Mouse (Mus musculus): ENCODE measurements around the gene Abhd17c. TPM values are rescaled to one million over a fixed set of nuclear protein-coding genes. Genes with fewer than 3 reads are reported as not detected.

Abhd17c gene
- total RNA-seq, 2 experiments from 2014 or later: 42.0 to 43.7 TPM

DNA sequence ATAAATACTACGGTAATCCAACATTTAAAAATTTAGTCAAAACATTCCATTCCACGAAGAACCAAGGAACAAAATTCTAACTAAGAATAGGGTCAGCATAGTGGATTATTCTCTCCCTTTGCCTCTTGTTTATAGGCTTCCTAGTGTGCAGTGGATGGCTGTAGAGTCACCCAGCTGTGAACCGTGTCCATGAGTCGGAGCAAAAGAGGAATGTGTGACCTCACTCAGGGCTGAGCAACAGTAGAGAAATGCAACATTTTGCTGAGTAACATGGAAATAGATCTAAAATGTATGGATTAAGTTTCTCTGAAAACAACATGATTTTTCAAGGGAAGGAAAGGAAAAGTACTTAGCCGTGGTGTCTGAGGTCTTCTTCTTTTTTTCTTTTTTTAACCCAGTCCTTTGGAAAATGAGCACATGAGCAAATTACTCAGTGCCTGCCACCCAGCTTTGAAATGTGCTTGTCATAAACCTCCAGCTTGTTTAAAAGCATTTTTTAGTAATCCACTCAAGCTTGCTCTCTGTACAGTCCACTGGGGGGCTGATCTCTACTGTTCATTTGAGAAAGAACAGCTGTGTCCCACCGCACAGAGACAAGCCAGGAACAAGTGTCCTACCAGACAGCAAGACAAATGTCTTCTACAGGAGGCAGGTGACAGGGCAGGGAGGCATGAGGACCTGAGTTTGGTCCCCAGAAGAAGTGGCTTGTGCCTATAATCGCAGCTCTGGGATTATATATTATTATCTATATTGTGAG lies 74.3 kb downstream of the Abhd17c start:
- no peak for DNase-seq

DNA sequence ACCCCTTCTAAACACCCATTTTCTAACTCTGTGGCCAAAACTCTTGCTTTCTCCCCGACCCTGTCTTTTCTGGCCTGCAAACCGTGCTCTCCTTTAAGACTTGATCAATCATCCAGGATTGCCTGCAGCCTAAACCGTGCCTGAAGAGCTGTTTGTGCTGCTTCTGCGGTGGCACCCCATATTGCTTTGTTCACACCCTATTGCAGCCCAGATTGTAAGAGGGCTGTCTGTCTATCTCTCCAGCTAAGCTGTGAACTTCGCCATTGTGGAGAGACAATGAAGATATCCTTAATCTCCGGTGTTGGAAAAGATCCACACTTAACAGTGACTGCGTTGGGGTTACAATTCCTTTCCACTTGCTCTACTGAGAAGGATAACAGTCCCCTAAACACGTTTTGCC lies 77.4 kb downstream of the Abhd17c start:
- DNase-seq: no peak

DNA sequence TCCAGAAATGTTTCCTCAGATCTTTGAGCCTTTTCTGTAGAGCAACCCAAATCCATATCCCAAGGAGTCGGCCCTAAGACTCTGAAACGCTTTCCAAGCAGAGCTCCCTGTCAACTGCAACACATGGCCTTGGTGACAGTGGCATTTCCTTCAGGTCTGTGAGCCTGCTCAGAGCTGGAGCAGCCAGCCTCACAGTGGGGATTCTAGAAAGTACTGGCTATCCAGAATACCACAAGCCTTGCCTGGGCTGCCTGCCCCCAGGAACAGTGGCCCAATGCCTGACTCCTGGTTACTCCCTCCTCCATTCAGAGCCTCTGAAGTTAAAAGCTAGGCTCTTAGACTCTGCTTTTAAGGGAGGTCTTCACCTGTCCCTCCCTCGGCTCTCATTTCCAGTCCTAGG lies 77.8 kb downstream of the Abhd17c start:
- no peak for DNase-seq

DNA sequence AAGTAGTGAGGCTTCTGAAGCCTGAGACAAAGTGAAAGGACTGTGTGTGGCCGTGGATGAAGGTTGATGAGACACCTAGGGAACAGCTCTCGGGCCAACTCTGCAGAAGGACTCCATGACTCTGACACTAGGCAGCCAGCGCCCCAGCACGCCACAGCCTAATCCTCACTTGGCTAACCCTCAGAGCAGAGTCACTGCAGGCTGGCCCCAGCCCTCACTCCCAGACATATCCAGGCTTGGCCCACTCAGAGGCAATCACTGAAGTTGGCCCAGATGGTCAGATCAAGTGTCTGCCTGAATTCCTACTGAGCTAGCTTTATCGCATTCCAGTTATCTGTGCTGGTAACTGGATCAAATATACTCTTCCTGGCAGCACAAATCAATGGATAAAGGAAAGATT lies 82.8 kb downstream of the Abhd17c start:
- no peak for DNase-seq

DNA sequence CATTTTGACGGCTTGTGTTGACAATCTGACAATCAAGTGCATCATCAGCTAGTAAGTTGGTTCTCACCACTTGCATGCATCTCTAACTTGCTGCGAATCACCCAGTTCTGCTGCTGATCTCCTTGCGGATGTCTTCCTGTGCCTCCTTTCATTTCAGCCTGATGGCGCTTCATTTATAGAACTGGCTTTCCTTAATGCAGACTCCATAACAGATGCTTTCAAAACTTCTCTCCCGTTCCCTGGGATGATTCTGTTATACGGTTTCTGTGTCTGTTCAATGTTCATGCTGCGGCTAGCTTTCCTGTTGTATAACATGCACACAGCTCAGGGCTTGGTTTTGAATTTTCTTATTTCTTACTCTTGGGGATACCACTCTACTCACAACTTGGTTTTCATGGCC lies 91.9 kb downstream of the Abhd17c start:
- no peak for DNase-seq

Other genes with a start within 250 kb of the Abhd17c start
- gene Cemip, start 65.4 kb downstream of the Abhd17c start, total RNA-seq (2021): 1 to 10 TPM; 1.7 to 1.8 TPM